Mouse (Mus musculus) forebrain, embryonic 14.5 days (tissue): ENCODE data around the gene Ankrd44. TPM values are rescaled to one million over a fixed set of nuclear protein-coding genes. Genes with fewer than 3 reads are reported as not detected.

Experiments used
- ATAC-seq: fragments of 200-750 bp; cut with Nextera tagmentation; 2 replicates; pipeline ENCODE4 v1.8.0; 2017; ENCODE audit warnings: mild to moderate bottlenecking, moderate library complexity
- DNase-seq: peaks from one replicate; pipeline ENCODE4 v3.0.0-alpha.2; 2015; ENCODE audit warnings: low spot score
- H3K27ac ChIP-seq: fragments of 300-500 bp; sonication (generic); 2 replicates; pipeline ENCODE4 v1.5.1; 2014; ENCODE audit warnings: low read depth, mild to moderate bottlenecking, control low read depth, low read length, moderate library complexity
- H3K27me3 ChIP-seq: fragments of 300-500 bp; sonication (generic); replicated peaks from 2 replicates; pipeline ENCODE4 v1.6.1; 2014; ENCODE audit warnings: low read length, control low read depth, mixed read lengths; ENCODE audit not compliant: control insufficient read depth, insufficient read depth
- H3K36me3 ChIP-seq: fragments of 300-500 bp; sonication (generic); 2 replicates; pipeline ENCODE4 v1.6.1; 2014; ENCODE audit warnings: low read length, control low read depth; ENCODE audit not compliant: control insufficient read depth, insufficient read depth
- H3K4me1 ChIP-seq: fragments of 300-500 bp; sonication (generic); 2 replicates; pipeline ENCODE4 v1.6.1; 2014; ENCODE audit warnings: antibody characterized with exemption, low read length, control low read depth; ENCODE audit not compliant: control insufficient read depth, insufficient read depth
- H3K4me2 ChIP-seq: fragments of 300-500 bp; sonication (generic); 2 replicates; pipeline ENCODE4 v1.6.1; 2014; ENCODE audit warnings: mild to moderate bottlenecking, control low read depth, low read length
- H3K4me3 ChIP-seq: fragments of 300-500 bp; sonication (generic); 2 replicates; pipeline ENCODE4 v1.5.1; 2014; ENCODE audit warnings: low read depth, low read length, control low read depth
- H3K9ac ChIP-seq: fragments of 300-500 bp; sonication (generic); 2 replicates; pipeline ENCODE4 v1.6.1; 2014; ENCODE audit warnings: mild to moderate bottlenecking, low read length, control low read depth, moderate library complexity
- H3K9me3 ChIP-seq: fragments of 300-500 bp; sonication (generic); replicated peaks from 2 replicates; pipeline ENCODE4 v1.6.1; 2016; ENCODE audit warnings: low read length, control low read depth, mixed read lengths; ENCODE audit not compliant: control insufficient read depth
- WGBS: fragments of 180-500 bp; shearing (Covaris S2); extraction: QIAGEN DNeasy Blood & Tissue Kit; methylation state at CpG from one replicate; pipeline ENCODE4 v1.1.7; 2014; 5-methylcytosine and 5-hydroxymethylcytosine counted together
- polyA plus RNA-seq: library from polyadenylated mRNA; unstranded; fragments of >200 nt; fragmentation: Nextera tagmentation; extraction: Ambion mirVana; gene quantifications from 2 replicates; pipeline ENCODE4 v1.2.1, GENCODE M21; 2014

Ankrd44 gene
- polyA plus RNA-seq, 1 experiment from 2014 or later, result 18.9 TPM

DNA sequence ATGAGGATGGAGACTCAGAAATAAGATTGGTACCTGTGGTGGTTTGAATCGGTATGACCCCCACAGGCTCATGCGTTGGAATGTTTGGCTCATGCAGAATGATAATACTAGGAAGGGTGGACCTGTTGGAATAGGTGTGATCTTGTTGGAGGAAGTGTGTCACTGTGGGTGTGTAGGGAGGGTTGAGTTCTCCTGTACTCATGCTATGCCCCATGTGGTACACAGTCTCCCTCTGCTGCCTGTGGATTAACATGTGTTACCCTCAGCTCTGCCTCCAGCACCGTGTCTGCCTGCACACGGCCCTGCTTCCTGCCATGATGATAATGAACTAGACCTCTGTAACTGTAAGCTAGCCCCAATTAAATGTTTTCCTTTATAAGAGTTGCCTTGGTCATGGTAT is 28.7 kb upstream of the Ankrd44 start:
- no peak overlapping the region for H3K9ac ChIP-seq
- WGBS, result 85% methylated on average over 4 of the region's 4 CpGs
- no peak for DNase-seq

DNA sequence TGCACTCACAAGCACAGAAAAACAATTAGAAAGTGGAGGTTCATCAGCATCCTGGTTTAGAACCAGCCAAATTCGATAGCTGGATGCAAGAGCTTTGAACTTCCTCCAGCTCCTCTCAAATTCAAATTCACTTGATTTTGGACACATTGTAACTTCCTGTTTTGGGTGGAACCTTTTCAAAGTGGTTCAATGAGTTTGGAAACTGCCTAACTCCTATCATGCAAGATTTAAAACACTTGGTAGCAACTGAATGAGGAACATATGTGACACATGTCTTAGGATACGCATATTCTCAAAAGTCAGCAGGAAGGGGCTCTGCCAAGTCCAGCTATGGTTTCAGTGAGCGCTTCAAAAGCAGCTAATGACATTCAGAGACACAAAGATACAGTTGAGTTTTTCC is 18.5 kb upstream of the Ankrd44 start:
- Histone ChIP-seq H3K9ac (no peak overlapping the region), H3K4me3 (no peak overlapping the region), H3K4me2 (no peak overlapping the region), H3K27me3 (no peaks in the 10 kb centered on the region), H3K4me1 (no peaks in the 10 kb centered on the region), H3K9me3 (no peaks in the 10 kb centered on the region), H3K27ac (no peak overlapping the region), H3K36me3 (no peaks in the 10 kb centered on the region)
- 85% methylated on average over 3 of the region's 3 CpGs for WGBS
- ATAC-seq, result no peak
- no peak for DNase-seq

More for the DNA sequence above, 28.7 kb upstream of the Ankrd44 start:
- H3K4me2 ChIP-seq, result no peak overlapping the region
- H3K36me3 ChIP-seq, result no peaks in the 10 kb centered on the region
- no peak overlapping the region for H3K4me3 ChIP-seq
- no peak overlapping the region for H3K27ac ChIP-seq
- H3K4me1 ChIP-seq, result no peaks in the 10 kb centered on the region
- no peaks in the 10 kb centered on the region for H3K27me3 ChIP-seq
- no peak for ATAC-seq
- no peaks in the 10 kb centered on the region for H3K9me3 ChIP-seq

- Histone ChIP-seq H3K9me3 (no peaks in the 10 kb centered on the region), H3K27me3 (no peaks in the 10 kb centered on the region), H3K36me3 (no peaks in the 10 kb centered on the region), H3K9ac (no peak overlapping the region), H3K4me1 (no peaks in the 10 kb centered on the region), H3K4me3 (no peak overlapping the region), H3K4me2 (no peak overlapping the region), H3K27ac (no peak overlapping the region)
- WGBS, result 81% methylated on average over 3 of the region's 3 CpGs
- DNase-seq (no peak), ATAC-seq (no peak)
Measured at GRCm38 (mm10) chr1:54935466-54935865, 9.3 kb upstream of the Ankrd44 start.

DNA sequence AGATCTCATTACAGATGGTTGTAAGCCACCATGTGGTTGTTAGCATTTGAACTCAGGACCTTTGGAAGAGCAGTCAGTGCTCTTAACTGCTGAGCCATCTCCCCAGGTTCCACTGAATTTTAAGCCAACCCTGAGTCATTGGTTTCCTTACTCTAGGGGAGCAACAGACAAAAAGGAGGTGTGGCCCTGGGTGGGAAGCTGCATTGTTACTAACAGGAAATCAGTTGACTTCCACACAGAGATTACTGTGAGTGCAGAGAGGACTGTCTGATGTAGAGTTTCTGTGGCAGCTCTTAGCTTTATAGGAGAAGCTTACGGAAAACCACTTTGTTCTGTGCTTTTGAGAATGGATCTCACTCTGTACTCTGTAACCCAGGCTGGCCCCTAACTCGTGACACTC is 8.7 kb upstream of the Ankrd44 start:
- 73% methylated on average over 2 of the region's 2 CpGs for WGBS
- no peaks in the 10 kb centered on the region for H3K9me3 ChIP-seq
- H3K27me3 ChIP-seq, result no peaks in the 10 kb centered on the region
- no peak for DNase-seq
- no peak overlapping the region for H3K4me2 ChIP-seq
- H3K27ac ChIP-seq, result no peak overlapping the region
- H3K9ac ChIP-seq, result no peak overlapping the region
- no peak overlapping the region for H3K4me3 ChIP-seq
- no peaks in the 10 kb centered on the region for H3K4me1 ChIP-seq
- no peaks in the 10 kb centered on the region for H3K36me3 ChIP-seq
- no peak for ATAC-seq

- ATAC-seq (no peak), DNase-seq (no peak)
- Histone ChIP-seq H3K27me3 (no peaks in the 10 kb centered on the region), H3K9me3 (no peaks in the 10 kb centered on the region), H3K36me3 (no peaks in the 10 kb centered on the region), H3K4me2 (no peak overlapping the region), H3K27ac (no peak overlapping the region), H3K9ac (no peak overlapping the region), H3K4me3 (no peak overlapping the region), H3K4me1 (no peaks in the 10 kb centered on the region)
- 94% methylated on average over 5 of the region's 5 CpGs for whole genome bisulfite sequencing
Measured at GRCm38 (mm10) chr1:54933646-54934045, 7.5 kb upstream of the Ankrd44 start.

- no peaks in the 10 kb centered on the region for H3K9me3 ChIP-seq
- no peaks in the 10 kb centered on the region for H3K27me3 ChIP-seq
- H3K36me3 ChIP-seq, result no peaks in the 10 kb centered on the region
- WGBS, result 84% methylated on average over 1 of the region's 1 CpGs
- ATAC-seq (no peak), DNase-seq (no peak)
- no peak overlapping the region for H3K27ac ChIP-seq
- no peak overlapping the region for H3K9ac ChIP-seq
- no peak overlapping the region for H3K4me3 ChIP-seq
- no peak overlapping the region for H3K4me2 ChIP-seq
- H3K4me1 ChIP-seq, result no peaks in the 10 kb centered on the region
Measured at GRCm38 (mm10) chr1:54932456-54933115, 6.4 kb upstream of the Ankrd44 start.

DNA sequence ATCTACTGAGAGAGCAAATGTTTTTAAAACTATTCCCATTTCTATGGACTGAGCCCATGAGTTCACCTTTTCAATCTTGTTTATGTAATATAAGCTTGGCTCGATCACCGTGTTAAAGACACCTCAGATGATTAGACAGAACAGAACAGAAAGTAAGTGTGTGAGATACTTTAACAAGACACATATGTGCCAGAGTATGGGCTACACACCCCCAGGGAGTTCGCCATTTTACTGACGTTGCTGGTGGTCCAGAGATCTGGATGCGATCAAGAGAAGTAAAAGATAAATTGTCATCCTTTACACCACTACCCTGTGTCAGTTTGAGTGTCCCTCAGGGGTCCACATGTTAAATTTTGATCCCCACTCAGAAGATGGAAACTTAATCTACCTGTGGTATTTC is 5.0 kb upstream of the Ankrd44 start:
- Histone ChIP-seq H3K9ac (no peak overlapping the region), H3K27ac (no peak overlapping the region), H3K9me3 (no peaks in the 10 kb centered on the region), H3K4me1 (no peaks in the 10 kb centered on the region), H3K4me2 (no peak overlapping the region), H3K27me3 (no peaks in the 10 kb centered on the region), H3K36me3 (no peaks in the 10 kb centered on the region), H3K4me3 (no peak overlapping the region)
- 80% methylated on average over 5 of the region's 5 CpGs for WGBS
- no peak for DNase-seq
- no peak for ATAC-seq

DNA sequence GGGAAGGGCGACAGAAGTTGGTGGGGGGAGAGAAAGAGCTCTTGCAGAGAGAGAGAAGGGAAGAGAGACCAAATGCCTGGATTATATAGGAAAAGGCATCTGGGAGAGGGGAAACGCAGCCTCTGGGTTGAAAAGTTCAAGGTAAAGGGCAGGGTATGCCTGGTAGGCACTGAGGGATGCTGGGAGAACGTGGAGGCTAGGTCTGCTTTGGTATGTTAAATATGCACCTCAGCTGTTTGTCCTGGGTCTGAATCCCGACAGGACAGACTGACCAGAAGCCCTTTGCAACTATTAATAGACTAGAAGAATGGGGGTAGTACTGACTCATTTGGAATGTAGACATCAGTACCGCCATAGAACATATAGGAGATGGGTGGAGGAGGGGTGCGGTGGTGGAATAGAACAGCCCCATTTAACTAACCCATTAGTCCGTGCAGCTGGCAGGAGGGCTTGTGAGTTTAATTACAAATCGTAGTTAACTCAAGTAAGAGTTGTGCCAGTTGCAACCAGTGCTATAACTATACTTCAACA is 4.5 kb upstream of the Ankrd44 start:
- DNase-seq, result no peak
- 59% methylated on average over 8 of the region's 8 CpGs for WGBS
- no peak overlapping the region for H3K4me2 ChIP-seq
- no peak overlapping the region for H3K4me3 ChIP-seq
- H3K9me3 ChIP-seq, result no peaks in the 10 kb centered on the region
- no peak overlapping the region for H3K27ac ChIP-seq
- H3K36me3 ChIP-seq, result no peaks in the 10 kb centered on the region
- ATAC-seq, result no peak
- H3K4me1 ChIP-seq, result no peaks in the 10 kb centered on the region
- no peak overlapping the region for H3K9ac ChIP-seq
- H3K27me3 ChIP-seq, result no peaks in the 10 kb centered on the region

DNA sequence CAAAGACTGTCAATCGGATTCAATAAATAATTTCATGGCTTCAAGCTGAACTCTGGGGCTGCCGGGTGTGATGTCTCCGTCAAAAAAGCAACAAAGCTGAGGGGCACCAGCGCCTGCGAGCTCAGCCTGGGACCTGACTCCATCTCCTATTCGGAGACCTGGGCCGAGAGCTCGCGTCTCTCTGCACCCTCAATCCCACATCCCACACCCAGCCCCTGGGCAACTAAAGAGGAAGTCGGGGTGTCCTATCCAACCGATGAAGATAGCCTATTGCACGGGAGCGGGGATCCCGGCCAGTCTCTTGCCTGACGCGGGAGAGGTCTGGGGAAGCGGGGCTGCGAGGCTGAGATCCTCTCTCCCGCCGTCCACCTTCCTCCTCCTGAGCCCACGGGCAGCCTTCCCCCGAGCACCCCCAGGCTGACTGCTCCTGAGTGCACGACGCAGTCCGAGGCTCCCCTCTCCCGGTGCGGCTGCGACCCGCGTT is 694 bp downstream of the Ankrd44 start:
- peak; percentile 36 for DNase-seq
- Histone ChIP-seq H3K27me3 (no peaks in the 10 kb centered on the region), H3K9ac (peak overlapping the region; percentile 91), H3K4me3 (peak overlapping the region; percentile 87), H3K36me3 (no peaks in the 10 kb centered on the region), H3K4me2 (peak overlapping the region; percentile 76), H3K4me1 (peaks cover 12% of the 10 kb centered on the region), H3K27ac (peak overlapping the region; percentile 94), H3K9me3 (no peaks in the 10 kb centered on the region)
- ATAC-seq, result peak; percentile 19; the same call in 1 of the 2 replicates
- under 1% methylated on average over 22 of the region's 30 CpGs for WGBS
